Mouse (Mus musculus) liver, adult 2 months (tissue): Measurements from ENCODE around the gene Plbd2. TPM values are rescaled to one million over a fixed set of nuclear protein-coding genes. Genes with fewer than 3 reads are reported as not detected.
A peak's percentile ranks its signal among the peaks of the same experiment; 100 is the strongest.

Experiments
- DNase-seq: peaks from one replicate; pipeline ENCODE4 v3.0.0-alpha.2; 2011; ENCODE audit warnings: low read depth, low spot score; ENCODE audit errors: extremely low read depth
- H3K27ac ChIP-seq: fragments of 200-500 bp; replicated peaks from 2 replicates; pipeline ENCODE4 v1.5.1; 2012; ENCODE audit warnings: low read depth, mild to moderate bottlenecking, control low read depth, inconsistent platforms, low read length; ENCODE audit not compliant: insufficient read depth
- H3K27me3 ChIP-seq: fragments of 200-500 bp; 2 replicates; pipeline ENCODE4 v1.6.1; 2012; ENCODE audit warnings: mild to moderate bottlenecking, moderate library complexity, low read length, inconsistent platforms; ENCODE audit not compliant: control insufficient read depth, insufficient read depth
- H3K36me3 ChIP-seq: fragments of 200-500 bp; 2 replicates; pipeline ENCODE4 v1.6.1; 2012; ENCODE audit warnings: low read length, inconsistent platforms; ENCODE audit not compliant: control insufficient read depth, insufficient read depth
- H3K4me1 ChIP-seq: fragments of 200-500 bp; 2 replicates; pipeline ENCODE4 v1.6.1; 2011; ENCODE audit warnings: low read length; ENCODE audit not compliant: control insufficient read depth, insufficient read depth
- H3K4me3 ChIP-seq: fragments of 200-500 bp; 2 replicates; pipeline ENCODE4 v1.5.1; 2011; ENCODE audit warnings: low read depth, mild to moderate bottlenecking, control low read depth, low read length, moderate library complexity; ENCODE audit not compliant: insufficient read depth
- H3K79me2 ChIP-seq: fragments of 200-500 bp; 2 replicates; pipeline ENCODE4 v1.6.1; 2012; ENCODE audit warnings: inconsistent platforms, mild to moderate bottlenecking, low read length, moderate library complexity; ENCODE audit not compliant: control insufficient read depth, insufficient read depth
- H3K9ac ChIP-seq: fragments of 200-500 bp; 2 replicates; pipeline ENCODE4 v1.6.1; 2012; ENCODE audit warnings: low read depth, mild to moderate bottlenecking, control low read depth, inconsistent platforms, low read length
- CTCF ChIP-seq: fragments of 200-500 bp; IDR thresholded peaks from 2 replicates; pipeline ENCODE4 v1.5.1; 2011; ENCODE audit warnings: low read depth, low read length, control low read depth
- POLR2A ChIP-seq: fragments of 200-500 bp; IDR thresholded peaks from 2 replicates; pipeline ENCODE4 v1.6.1; 2011; ENCODE audit warnings: low read length, control low read depth; ENCODE audit not compliant: insufficient read depth; ENCODE audit errors: extremely low read depth
- WGBS: fragments of 180-500 bp; shearing (Covaris S2); methylation state at CpG from one replicate; pipeline ENCODE4 v1.1.7; 2018; 5-methylcytosine and 5-hydroxymethylcytosine counted together
- polyA plus RNA-seq: library from polyadenylated mRNA; depleted of rRNA; stranded (reverse); fragments of >200 nt; gene quantifications from 2 replicates; pipeline ENCODE4 v1.2.3, GENCODE M21; 2012
- total RNA-seq: library from RNA; depleted of rRNA; stranded (reverse); fragments of >200 nt; gene quantifications from 2 replicates; pipeline ENCODE4 v1.2.3, GENCODE M21; 2014

The Plbd2 gene
- total and polyA plus RNA-seq, 2 experiments, result 18.1 to 42.0 TPM

GRCm38 (mm10) chr5:120492437-120492836, 11.0 kb downstream of the Plbd2 start:
- no peaks in the 10 kb centered on the region for H3K27me3 ChIP-seq
- H3K4me3 ChIP-seq, result no peak overlapping the region
- peaks cover 31% of the 10 kb centered on the region for H3K4me1 ChIP-seq
- H3K27ac ChIP-seq, result no peak overlapping the region
- WGBS, result 70% methylated on average over 11 of the region's 11 CpGs
- DNase-seq, result peak; percentile 57
- peaks cover 3% of the 10 kb centered on the region; the same call in 1 of the 2 replicates for H3K36me3 ChIP-seq
- TF ChIP-seq POLR2A (no peak), CTCF (peak; percentile 56)
- no peak overlapping the region for H3K9ac ChIP-seq
- H3K79me2 ChIP-seq, result no peaks in the 10 kb centered on the region

GRCm38 (mm10) chr5:120490679-120491192, 12.7 kb downstream of the Plbd2 start:
- Histone ChIP-seq H3K27ac (peak overlapping the region; percentile 82), H3K4me3 (no peak overlapping the region), H3K36me3 (peaks cover 3% of the 10 kb centered on the region; the same call in 1 of the 2 replicates), H3K4me1 (peaks cover 23% of the 10 kb centered on the region), H3K79me2 (no peaks in the 10 kb centered on the region), H3K9ac (peak overlapping the region; percentile 33), H3K27me3 (no peaks in the 10 kb centered on the region)
- TF ChIP-seq CTCF (no peak), POLR2A (no peak)
- WGBS, result 35% methylated on average over 8 of the region's 8 CpGs
- peak; percentile 89 for DNase-seq

- TF ChIP-seq POLR2A (no peak), CTCF (no peak)
- no peaks in the 10 kb centered on the region for H3K27me3 ChIP-seq
- DNase-seq, result no peak
- no peak overlapping the region for H3K27ac ChIP-seq
- no peaks in the 10 kb centered on the region for H3K79me2 ChIP-seq
- no peak overlapping the region for H3K9ac ChIP-seq
- H3K36me3 ChIP-seq, result peaks cover 3% of the 10 kb centered on the region; the same call in 1 of the 2 replicates
- 89% methylated on average over 8 of the region's 8 CpGs for WGBS
- no peak overlapping the region for H3K4me3 ChIP-seq
- peaks cover 18% of the 10 kb centered on the region for H3K4me1 ChIP-seq
Observed at GRCm38 (mm10) chr5:120487844-120488243, 15.6 kb downstream of the Plbd2 start.

GRCm38 (mm10) chr5:120483399-120483798, 20.0 kb downstream of the Plbd2 start:
- TF ChIP-seq POLR2A (no peak), CTCF (no peak)
- Histone ChIP-seq H3K27ac (no peak overlapping the region), H3K4me1 (no peaks in the 10 kb centered on the region), H3K27me3 (no peaks in the 10 kb centered on the region), H3K9ac (no peak overlapping the region), H3K4me3 (no peak overlapping the region), H3K79me2 (no peaks in the 10 kb centered on the region), H3K36me3 (no peaks in the 10 kb centered on the region; the same call in 1 of the 2 replicates)
- DNase-seq, result no peak
- 72% methylated on average over 19 of the region's 19 CpGs for WGBS

- Histone ChIP-seq H3K27me3 (no peaks in the 10 kb centered on the region), H3K27ac (no peak overlapping the region), H3K36me3 (no peaks in the 10 kb centered on the region; the same call in 1 of the 2 replicates), H3K9ac (no peak overlapping the region), H3K4me1 (no peaks in the 10 kb centered on the region), H3K4me3 (no peak overlapping the region), H3K79me2 (no peaks in the 10 kb centered on the region)
- TF ChIP-seq CTCF (no peak), POLR2A (no peak)
- DNase-seq, result no peak
- WGBS, result 62% methylated on average over 9 of the region's 9 CpGs
Observed at GRCm38 (mm10) chr5:120481205-120481604, 22.2 kb downstream of the Plbd2 start.

GRCm38 (mm10) chr5:120479538-120479937, 23.9 kb downstream of the Plbd2 start:
- 60% methylated on average over 4 of the region's 4 CpGs for WGBS
- Histone ChIP-seq H3K9ac (no peak overlapping the region), H3K4me3 (no peak overlapping the region; the same call in 1 of the 2 replicates), H3K4me1 (no peaks in the 10 kb centered on the region), H3K27me3 (no peaks in the 10 kb centered on the region), H3K27ac (no peak overlapping the region), H3K36me3 (no peaks in the 10 kb centered on the region; the same call in 1 of the 2 replicates), H3K79me2 (no peaks in the 10 kb centered on the region)
- no peak for TF ChIP-seq CTCF
- TF ChIP-seq POLR2A, result no peak
- DNase-seq, result peak; percentile 54
